Mouse (Mus musculus) hindbrain, embryonic 15.5 days (tissue): ENCODE measurements around the gene 1700001C02Rik. TPM values are rescaled to one million over a fixed set of nuclear protein-coding genes. Genes with fewer than 3 reads are reported as not detected.
A peak's percentile ranks its signal among the peaks of the same experiment; 100 is the strongest.

Experiments
- ATAC-seq: fragments of 200-750 bp; cut with Nextera tagmentation; 2 replicates; pipeline ENCODE4 v1.8.0; 2017; ENCODE audit warnings: low read depth, moderate number of reproducible peaks, moderate TSS enrichment; ENCODE audit not compliant: low FRiP score
- H3K27ac ChIP-seq: fragments of 300-500 bp; sonication (generic); replicated peaks from 2 replicates; pipeline ENCODE4 v1.5.1; 2015; ENCODE audit warnings: mild to moderate bottlenecking, inconsistent platforms
- H3K27me3 ChIP-seq: fragments of 300-500 bp; sonication (generic); 2 replicates; pipeline ENCODE4 v1.6.1; 2015; ENCODE audit warnings: control low read depth, inconsistent platforms
- H3K36me3 ChIP-seq: fragments of 300-500 bp; sonication (generic); 2 replicates; pipeline ENCODE4 v1.6.1; 2015; ENCODE audit warnings: control low read depth, inconsistent platforms
- H3K4me1 ChIP-seq: fragments of 300-500 bp; sonication (generic); replicated peaks from 2 replicates; pipeline ENCODE4 v1.6.1; 2015; ENCODE audit warnings: control low read depth, inconsistent platforms
- H3K4me2 ChIP-seq: fragments of 300-500 bp; sonication (generic); 2 replicates; pipeline ENCODE4 v1.6.1; 2015; ENCODE audit warnings: moderate library complexity, mild to moderate bottlenecking, inconsistent platforms
- H3K4me3 ChIP-seq: fragments of 300-500 bp; sonication (generic); 2 replicates; pipeline ENCODE4 v1.5.1; 2015; ENCODE audit warnings: mild to moderate bottlenecking, inconsistent platforms
- H3K9ac ChIP-seq: fragments of 300-500 bp; sonication (generic); 2 replicates; pipeline ENCODE4 v1.6.1; 2015; ENCODE audit warnings: inconsistent platforms
- H3K9me3 ChIP-seq: fragments of 300-500 bp; sonication (generic); 2 replicates; pipeline ENCODE4 v1.6.1; 2016; ENCODE audit warnings: control low read depth, inconsistent platforms
- WGBS: fragments of 180-500 bp; shearing (Covaris S2); methylation state at CpG from one replicate; pipeline ENCODE4 v1.1.7; 2015; 5-methylcytosine and 5-hydroxymethylcytosine counted together
- polyA plus RNA-seq: library from polyadenylated mRNA; unstranded; fragments of >200 nt; fragmentation: Nextera tagmentation; extraction: Ambion mirVana; gene quantifications from 2 replicates; pipeline ENCODE4 v1.2.1, GENCODE M21; 2015

1700001C02Rik gene
- polyA plus RNA-seq, 1 experiment from 2014 or later = 1.6 TPM

- H3K27ac ChIP-seq = no peak overlapping the region
- no peak overlapping the region for H3K4me2 ChIP-seq
- H3K9me3 ChIP-seq = no peaks in the 10 kb centered on the region
- ATAC-seq = no peak
- 86% methylated on average over 8 of the region's 8 CpGs for WGBS
- no peaks in the 10 kb centered on the region for H3K36me3 ChIP-seq
- H3K9ac ChIP-seq = no peak overlapping the region
- H3K4me1 ChIP-seq = no peaks in the 10 kb centered on the region
- H3K4me3 ChIP-seq = no peak overlapping the region
- no peaks in the 10 kb centered on the region for H3K27me3 ChIP-seq
These were observed 31.0 kb downstream of the 1700001C02Rik start for GRCm38 (mm10) chr5:30496821-30497220.

- H3K9me3 ChIP-seq = no peaks in the 10 kb centered on the region
- 78% methylated on average over 7 of the region's 7 CpGs for WGBS
- no peaks in the 10 kb centered on the region for H3K36me3 ChIP-seq
- no peak overlapping the region for H3K4me2 ChIP-seq
- H3K4me3 ChIP-seq = no peak overlapping the region
- H3K27ac ChIP-seq = no peak overlapping the region
- H3K9ac ChIP-seq = no peak overlapping the region
- no peaks in the 10 kb centered on the region for H3K4me1 ChIP-seq
- ATAC-seq = no peak
- no peaks in the 10 kb centered on the region for H3K27me3 ChIP-seq
These were observed 31.5 kb downstream of the 1700001C02Rik start for GRCm38 (mm10) chr5:30497299-30497698.

GRCm38 (mm10) chr5:30513111-30513510 is 47.3 kb downstream of the 1700001C02Rik start:
- Histone ChIP-seq H3K27me3 (no peaks in the 10 kb centered on the region), H3K9me3 (no peaks in the 10 kb centered on the region), H3K4me1 (no peaks in the 10 kb centered on the region; the same call in 1 of the 2 replicates), H3K4me2 (no peak overlapping the region), H3K4me3 (no peak overlapping the region), H3K9ac (no peak overlapping the region), H3K36me3 (no peaks in the 10 kb centered on the region), H3K27ac (no peak overlapping the region)
- WGBS = 49% methylated on average over 8 of the region's 8 CpGs
- ATAC-seq = no peak

GRCm38 (mm10) chr5:30516376-30516775 is 50.5 kb downstream of the 1700001C02Rik start:
- H3K27ac ChIP-seq = no peak overlapping the region
- WGBS = 60% methylated on average over 7 of the region's 7 CpGs
- no peaks in the 10 kb centered on the region for H3K36me3 ChIP-seq
- no peak overlapping the region for H3K4me2 ChIP-seq
- H3K4me3 ChIP-seq = no peak overlapping the region
- H3K9me3 ChIP-seq = no peaks in the 10 kb centered on the region
- no peak overlapping the region for H3K9ac ChIP-seq
- peaks cover 2% of the 10 kb centered on the region; the same call in 1 of the 2 replicates for H3K4me1 ChIP-seq
- H3K27me3 ChIP-seq = no peaks in the 10 kb centered on the region
- no peak for ATAC-seq

GRCm38 (mm10) chr5:30518108-30518507 is 52.3 kb downstream of the 1700001C02Rik start:
- Histone ChIP-seq H3K4me2 (no peak overlapping the region), H3K27ac (no peak overlapping the region), H3K9ac (no peak overlapping the region), H3K27me3 (no peaks in the 10 kb centered on the region), H3K36me3 (no peaks in the 10 kb centered on the region), H3K4me3 (no peak overlapping the region), H3K9me3 (no peaks in the 10 kb centered on the region), H3K4me1 (peaks cover 2% of the 10 kb centered on the region; the same call in 1 of the 2 replicates)
- WGBS = 67% methylated on average over 5 of the region's 5 CpGs
- no peak for ATAC-seq

GRCm38 (mm10) chr5:30518547-30518946 is 52.7 kb downstream of the 1700001C02Rik start:
- Histone ChIP-seq H3K27me3 (no peaks in the 10 kb centered on the region), H3K4me3 (no peak overlapping the region), H3K4me2 (no peak overlapping the region), H3K27ac (no peak overlapping the region), H3K9me3 (no peaks in the 10 kb centered on the region), H3K36me3 (no peaks in the 10 kb centered on the region), H3K9ac (no peak overlapping the region), H3K4me1 (peaks cover 2% of the 10 kb centered on the region; the same call in 1 of the 2 replicates)
- 84% methylated on average over 6 of the region's 6 CpGs for WGBS
- ATAC-seq = no peak

- Histone ChIP-seq H3K9ac (no peak overlapping the region), H3K36me3 (no peaks in the 10 kb centered on the region), H3K9me3 (no peaks in the 10 kb centered on the region), H3K27ac (no peak overlapping the region), H3K4me2 (no peak overlapping the region), H3K4me3 (no peak overlapping the region), H3K4me1 (0 out of 2 replicates have a peak, but pooled peaks cover 2% of the 10 kb centered on the region), H3K27me3 (no peaks in the 10 kb centered on the region)
- 47% methylated on average over 7 of the region's 7 CpGs for WGBS
- ATAC-seq = no peak
These were observed 53.6 kb downstream of the 1700001C02Rik start for GRCm38 (mm10) chr5:30519494-30519893.

- ATAC-seq = no peak
These were observed 54.4 kb downstream of the 1700001C02Rik start for GRCm38 (mm10) chr5:30520214-30520732.

GRCm38 (mm10) chr5:30522406-30522805 is 56.6 kb downstream of the 1700001C02Rik start:
- no peak for ATAC-seq
- no peak overlapping the region for H3K9ac ChIP-seq
- no peaks in the 10 kb centered on the region for H3K36me3 ChIP-seq

More at GRCm38 (mm10) chr5:30520214-30520732, 54.4 kb downstream of the 1700001C02Rik start:
- H3K27me3 ChIP-seq = no peaks in the 10 kb centered on the region
- no peak overlapping the region for H3K4me3 ChIP-seq
- H3K36me3 ChIP-seq = no peaks in the 10 kb centered on the region
- WGBS = 80% methylated on average over 10 of the region's 10 CpGs
- H3K4me2 ChIP-seq = no peak overlapping the region
- no peak overlapping the region for H3K9ac ChIP-seq
- H3K4me1 ChIP-seq = 0 out of 2 replicates have a peak, but pooled peaks cover 2% of the 10 kb centered on the region
- H3K9me3 ChIP-seq = no peaks in the 10 kb centered on the region
- H3K27ac ChIP-seq = no peak overlapping the region

GRCm38 (mm10) chr5:30523131-30523530 is 57.3 kb downstream of the 1700001C02Rik start:
- 85% methylated on average over 3 of the region's 3 CpGs for WGBS
- Histone ChIP-seq H3K4me2 (no peak overlapping the region), H3K4me1 (0 out of 2 replicates have a peak, but pooled peaks cover 8% of the 10 kb centered on the region), H3K4me3 (no peak overlapping the region), H3K9me3 (no peaks in the 10 kb centered on the region), H3K36me3 (no peaks in the 10 kb centered on the region), H3K9ac (no peak overlapping the region), H3K27ac (no peak overlapping the region), H3K27me3 (no peaks in the 10 kb centered on the region)
- no peak for ATAC-seq

More at GRCm38 (mm10) chr5:30522406-30522805, 56.6 kb downstream of the 1700001C02Rik start:
- Histone ChIP-seq H3K4me3 (no peak overlapping the region), H3K4me1 (0 out of 2 replicates have a peak, but pooled peaks cover 8% of the 10 kb centered on the region), H3K9me3 (no peaks in the 10 kb centered on the region), H3K4me2 (no peak overlapping the region), H3K27me3 (no peaks in the 10 kb centered on the region), H3K27ac (no peak overlapping the region)
- 69% methylated on average over 8 of the region's 8 CpGs for WGBS

- H3K9ac ChIP-seq = no peak overlapping the region
- H3K27me3 ChIP-seq = no peaks in the 10 kb centered on the region
- H3K4me3 ChIP-seq = no peak overlapping the region
- WGBS = 31% methylated on average over 3 of the region's 3 CpGs
- H3K4me1 ChIP-seq = 0 out of 2 replicates have a peak, but pooled peaks cover 8% of the 10 kb centered on the region
- H3K4me2 ChIP-seq = no peak overlapping the region
- H3K27ac ChIP-seq = no peak overlapping the region
- no peaks in the 10 kb centered on the region for H3K36me3 ChIP-seq
- no peak for ATAC-seq
- no peaks in the 10 kb centered on the region for H3K9me3 ChIP-seq
These were observed 58.4 kb downstream of the 1700001C02Rik start for GRCm38 (mm10) chr5:30524213-30524612.

GRCm38 (mm10) chr5:30525920-30526836 is 60.3 kb downstream of the 1700001C02Rik start:
- no peaks in the 10 kb centered on the region for H3K9me3 ChIP-seq
- ATAC-seq = peak; percentile 71
- no peak overlapping the region for H3K4me2 ChIP-seq
- no peaks in the 10 kb centered on the region for H3K27me3 ChIP-seq
- no peak overlapping the region for H3K9ac ChIP-seq
- H3K36me3 ChIP-seq = no peaks in the 10 kb centered on the region
- H3K4me1 ChIP-seq = 0 out of 2 replicates have a peak, but pooled peaks cover 5% of the 10 kb centered on the region
- no peak overlapping the region for H3K4me3 ChIP-seq
- WGBS = 26% methylated on average over 12 of the region's 12 CpGs
- H3K27ac ChIP-seq = no peak overlapping the region
